Mouse (Mus musculus) testis, adult 2 months (tissue): ENCODE measurements at regions not wholly inside any gene's neighbourhood (a gene's known extent, or its start where the extent isn't known, plus 50 kb on each side); places are given as distances from the start of the nearest gene placed in this dataset.

Experiments used
- CTCF ChIP-seq: fragments of 200-500 bp; IDR thresholded peaks from 2 replicates; pipeline ENCODE4 v1.5.1; 2012; ENCODE audit warnings: low read depth, mild to moderate bottlenecking, inconsistent platforms, low read length, moderate library complexity; ENCODE audit not compliant: control insufficient read depth, insufficient read depth, insufficient replicate concordance
- POLR2A ChIP-seq: fragments of 200-500 bp; IDR thresholded peaks from 2 replicates; pipeline ENCODE4 v1.6.1; 2012; ENCODE audit warnings: low read depth, mild to moderate bottlenecking, inconsistent platforms, low read length, moderate library complexity; ENCODE audit not compliant: control insufficient read depth

DNA sequence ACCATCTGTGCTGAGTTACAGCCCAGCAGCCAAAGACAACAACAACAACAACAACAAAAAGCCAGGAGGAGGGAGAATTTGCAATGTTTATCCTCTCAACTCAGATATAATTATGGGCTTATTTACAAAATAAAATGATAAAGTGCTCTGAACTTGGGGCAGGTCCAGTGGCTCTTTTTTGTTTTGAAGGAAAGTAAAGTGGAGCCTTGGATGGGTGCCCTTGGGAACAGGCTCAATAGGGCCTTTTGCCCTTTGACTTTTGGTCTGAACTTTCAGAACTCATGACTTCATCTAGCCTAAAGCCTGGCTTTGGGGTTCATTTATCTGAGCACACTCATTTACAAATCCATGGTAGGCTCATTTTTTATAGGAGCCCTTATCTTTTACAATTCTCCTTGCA is 396.2 kb upstream of the Igfbp3 start:
- TF ChIP-seq POLR2A (no peak), CTCF (no peak)
